Mouse (Mus musculus): ENCODE data around the gene Ebf1. TPM values are rescaled to one million over a fixed set of nuclear protein-coding genes. Genes with fewer than 3 reads are reported as not detected.

The Ebf1 gene
- polyA plus RNA-seq, 1 experiment from 2014 or later: 95.7 TPM

- Histone ChIP-seq H3K27ac (peak overlapping the region; percentile 85), H3K4me3 (replicated peaks) (no peak overlapping the region), H3K9ac (replicated peaks) (no peak overlapping the region), H3K27me3 (no peaks in the 10 kb centered on the region), H3K36me3 (no peaks in the 10 kb centered on the region), H3K4me2 (peak overlapping the region; percentile 57), H3K4me1 (replicated peaks) (peaks cover 60% of the 10 kb centered on the region), H3K9me3 (no peaks in the 10 kb centered on the region)
- ATAC-seq (ENCODE audit: insufficient number of reproducible peaks, insufficient read depth, low FRiP score, low TSS enrichment, low read depth): no peak
- WGBS: 17% methylated on average over 7 of the region's 7 CpGs
Observed at GRCm38 (mm10) chr11:44665741-44666531, 48.8 kb downstream of the Ebf1 start.

- no peak overlapping the region for H3K4me2 ChIP-seq
- no peak for ATAC-seq (ENCODE audit: insufficient number of reproducible peaks, insufficient read depth, low FRiP score, low TSS enrichment, low read depth)
- no peaks in the 10 kb centered on the region for H3K27me3 ChIP-seq
- H3K36me3 ChIP-seq: no peaks in the 10 kb centered on the region
- WGBS: 32% methylated on average over 4 of the region's 4 CpGs
- H3K4me1 ChIP-seq (replicated peaks): peaks cover 52% of the 10 kb centered on the region
- H3K9ac ChIP-seq (replicated peaks): no peak overlapping the region
- H3K4me3 ChIP-seq (replicated peaks): no peak overlapping the region
- no peaks in the 10 kb centered on the region for H3K9me3 ChIP-seq
- H3K27ac ChIP-seq: no peak overlapping the region
Observed at GRCm38 (mm10) chr11:44666741-44667140, 49.6 kb downstream of the Ebf1 start.

GRCm38 (mm10) chr11:44681306-44681705, 64.2 kb downstream of the Ebf1 start:
- no peak for ATAC-seq (ENCODE audit: insufficient number of reproducible peaks, insufficient read depth, low FRiP score, low TSS enrichment, low read depth)
- 89% methylated on average over 2 of the region's 2 CpGs for WGBS
- H3K27me3 ChIP-seq: no peaks in the 10 kb centered on the region

GRCm38 (mm10) chr11:44681995-44682394, 64.9 kb downstream of the Ebf1 start:
- Histone ChIP-seq H3K27me3 (no peaks in the 10 kb centered on the region), H3K9me3 (no peaks in the 10 kb centered on the region), H3K27ac (no peak overlapping the region), H3K4me3 (replicated peaks) (no peak overlapping the region), H3K9ac (replicated peaks) (no peak overlapping the region), H3K4me2 (no peak overlapping the region), H3K4me1 (replicated peaks) (peaks cover 54% of the 10 kb centered on the region), H3K36me3 (no peaks in the 10 kb centered on the region)
- 86% methylated on average over 4 of the region's 4 CpGs for WGBS
- ATAC-seq (ENCODE audit: insufficient number of reproducible peaks, insufficient read depth, low FRiP score, low TSS enrichment, low read depth): no peak

More at GRCm38 (mm10) chr11:44681306-44681705, 64.2 kb downstream of the Ebf1 start:
- Histone ChIP-seq H3K4me1 (replicated peaks) (peaks cover 51% of the 10 kb centered on the region), H3K9me3 (no peaks in the 10 kb centered on the region), H3K4me2 (no peak overlapping the region), H3K9ac (replicated peaks) (no peak overlapping the region), H3K36me3 (no peaks in the 10 kb centered on the region), H3K4me3 (replicated peaks) (no peak overlapping the region), H3K27ac (no peak overlapping the region)

- Histone ChIP-seq H3K4me3 (replicated peaks) (no peak overlapping the region), H3K36me3 (no peaks in the 10 kb centered on the region), H3K4me2 (peak overlapping the region; percentile 32), H3K9me3 (no peaks in the 10 kb centered on the region), H3K4me1 (replicated peaks) (peaks cover 55% of the 10 kb centered on the region), H3K9ac (replicated peaks) (no peak overlapping the region), H3K27ac (no peak overlapping the region), H3K27me3 (no peaks in the 10 kb centered on the region)
- ATAC-seq (ENCODE audit: insufficient number of reproducible peaks, insufficient read depth, low FRiP score, low TSS enrichment, low read depth): no peak
- 29% methylated on average over 18 of the region's 18 CpGs for WGBS
Observed at GRCm38 (mm10) chr11:44682703-44683539, 65.8 kb downstream of the Ebf1 start.

GRCm38 (mm10) chr11:44684486-44685076, 67.5 kb downstream of the Ebf1 start:
- WGBS: 51% methylated on average over 20 of the region's 20 CpGs
- H3K4me2 ChIP-seq: peak overlapping the region; percentile 21

GRCm38 (mm10) chr11:44685129-44685528, 68.0 kb downstream of the Ebf1 start:
- 75% methylated on average over 3 of the region's 3 CpGs for WGBS
- Histone ChIP-seq H3K36me3 (no peaks in the 10 kb centered on the region), H3K9me3 (no peaks in the 10 kb centered on the region), H3K4me2 (peak overlapping the region; percentile 43; the same call in 1 of the 2 replicates), H3K9ac (replicated peaks) (no peak overlapping the region), H3K4me1 (replicated peaks) (peaks cover 63% of the 10 kb centered on the region), H3K27me3 (no peaks in the 10 kb centered on the region), H3K4me3 (replicated peaks) (no peak overlapping the region), H3K27ac (peak overlapping the region; percentile 26; the same call in 1 of the 2 replicates)
- ATAC-seq (ENCODE audit: insufficient number of reproducible peaks, insufficient read depth, low FRiP score, low TSS enrichment, low read depth): no peak

More at GRCm38 (mm10) chr11:44684486-44685076, 67.5 kb downstream of the Ebf1 start:
- Histone ChIP-seq H3K9ac (replicated peaks) (no peak overlapping the region), H3K4me3 (replicated peaks) (no peak overlapping the region), H3K4me1 (replicated peaks) (peaks cover 58% of the 10 kb centered on the region), H3K36me3 (no peaks in the 10 kb centered on the region), H3K9me3 (no peaks in the 10 kb centered on the region), H3K27ac (peak overlapping the region; percentile 26; the same call in 1 of the 2 replicates), H3K27me3 (no peaks in the 10 kb centered on the region)
- ATAC-seq (ENCODE audit: insufficient number of reproducible peaks, insufficient read depth, low FRiP score, low TSS enrichment, low read depth): no peak

GRCm38 (mm10) chr11:44685911-44686361, 68.8 kb downstream of the Ebf1 start:
- no peak for ATAC-seq (ENCODE audit: insufficient number of reproducible peaks, insufficient read depth, low FRiP score, low TSS enrichment, low read depth)
- Histone ChIP-seq H3K4me2 (peak overlapping the region; percentile 43), H3K27ac (peak overlapping the region; percentile 31; the same call in 1 of the 2 replicates)

GRCm38 (mm10) chr11:44686378-44686777, 69.3 kb downstream of the Ebf1 start:
- peak overlapping the region; percentile 31; the same call in 1 of the 2 replicates for H3K27ac ChIP-seq
- ATAC-seq (ENCODE audit: insufficient number of reproducible peaks, insufficient read depth, low FRiP score, low TSS enrichment, low read depth): no peak
- H3K9ac ChIP-seq (replicated peaks): no peak overlapping the region
- peak overlapping the region; percentile 43 for H3K4me2 ChIP-seq
- no peaks in the 10 kb centered on the region for H3K9me3 ChIP-seq
- H3K4me3 ChIP-seq (replicated peaks): no peak overlapping the region
- H3K27me3 ChIP-seq: no peaks in the 10 kb centered on the region
- H3K4me1 ChIP-seq (replicated peaks): peaks cover 63% of the 10 kb centered on the region
- no peaks in the 10 kb centered on the region for H3K36me3 ChIP-seq
- WGBS: 77% methylated on average over 12 of the region's 12 CpGs

More at GRCm38 (mm10) chr11:44685911-44686361, 68.8 kb downstream of the Ebf1 start:
- Histone ChIP-seq H3K9ac (replicated peaks) (no peak overlapping the region; the same call in 1 of the 2 replicates), H3K9me3 (no peaks in the 10 kb centered on the region), H3K4me3 (replicated peaks) (0 out of 2 replicates have a peak overlapping the region, but pooled peaks have one; percentile 2), H3K27me3 (no peaks in the 10 kb centered on the region), H3K4me1 (replicated peaks) (peaks cover 65% of the 10 kb centered on the region), H3K36me3 (no peaks in the 10 kb centered on the region)
- WGBS: 17% methylated on average over 21 of the region's 21 CpGs

- Histone ChIP-seq H3K4me3 (replicated peaks) (no peak overlapping the region), H3K27ac (no peak overlapping the region), H3K36me3 (no peaks in the 10 kb centered on the region), H3K4me1 (replicated peaks) (peaks cover 52% of the 10 kb centered on the region), H3K9ac (replicated peaks) (no peak overlapping the region), H3K9me3 (no peaks in the 10 kb centered on the region), H3K27me3 (no peaks in the 10 kb centered on the region; the same call in 1 of the 2 replicates), H3K4me2 (no peak overlapping the region)
- 77% methylated on average over 3 of the region's 3 CpGs for WGBS
- no peak for ATAC-seq (ENCODE audit: insufficient number of reproducible peaks, insufficient read depth, low FRiP score, low TSS enrichment, low read depth)
Observed at GRCm38 (mm10) chr11:44688542-44688941, 71.4 kb downstream of the Ebf1 start.

Measured in limb, embryonic 12.5 days (tissue).